Mouse (Mus musculus) liver, embryonic 14.5 days (tissue): ENCODE measurements at regions not wholly inside any gene's neighbourhood (a gene's known extent, or its start where the extent isn't known, plus 50 kb on each side); places are given as distances from the start of the nearest gene placed in this dataset.

Experiments
- CTCF ChIP-seq: IDR thresholded peaks from 2 replicates; pipeline ENCODE4 v1.5.1; 2016; ENCODE audit warnings: antibody characterized with exemption, low read depth, control low read depth
- EP300 ChIP-seq: IDR thresholded peaks from 2 replicates; pipeline ENCODE4 v1.6.1; 2016; ENCODE audit warnings: antibody characterized with exemption, low read depth

DNA sequence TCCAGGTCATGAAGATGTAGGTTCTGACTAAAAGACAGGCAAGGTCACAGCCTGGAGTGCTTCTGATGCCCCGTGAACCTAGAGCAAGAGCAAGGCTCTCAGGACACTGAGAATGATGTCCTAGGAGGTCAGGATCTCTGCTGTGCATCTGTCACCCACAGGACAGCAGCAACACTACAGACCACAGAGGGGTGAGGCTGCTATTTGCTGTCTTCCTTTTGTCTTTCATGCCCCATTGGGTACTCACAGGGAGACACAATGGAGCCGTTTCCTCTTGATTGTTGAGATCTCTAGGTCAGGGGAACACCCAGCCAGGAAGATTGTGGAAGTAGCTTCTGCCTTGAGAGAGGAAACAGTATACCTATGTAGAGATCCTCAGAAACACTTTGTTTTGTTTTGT, 339.9 kb downstream of the Mex3b start:
- TF ChIP-seq CTCF (no peak), EP300 (no peak)
